Mouse (Mus musculus): Measurements from ENCODE around the gene Ky.

- TF ChIP-seq CTCF (IDR thresholded peaks at IDR 0.05; ENCODE audit: low read depth), result no peak
- TF ChIP-seq EP300 (optimal IDR thresholded peaks at IDR 0.05), result no peak
These were observed at the start of gene Ky for GRCm38 (mm10) chr9:102505700-102506585.
